Mouse (Mus musculus): ENCODE results near the gene Fam49a.

GRCm38 (mm10) chr12:12421580-12421878 is 159.6 kb downstream of the Fam49a start:
- TF ChIP-seq CTCF (IDR thresholded peaks at IDR 0.05; ENCODE audit: low read depth) = no peak
- no peak for TF ChIP-seq EP300 (IDR thresholded peaks at IDR 0.05; ENCODE audit: low read depth)

Data from liver, postnatal 0 days (tissue).